Mouse (Mus musculus): ENCODE measurements around the gene Tm6sf1.

Gene Tm6sf1

DNA sequence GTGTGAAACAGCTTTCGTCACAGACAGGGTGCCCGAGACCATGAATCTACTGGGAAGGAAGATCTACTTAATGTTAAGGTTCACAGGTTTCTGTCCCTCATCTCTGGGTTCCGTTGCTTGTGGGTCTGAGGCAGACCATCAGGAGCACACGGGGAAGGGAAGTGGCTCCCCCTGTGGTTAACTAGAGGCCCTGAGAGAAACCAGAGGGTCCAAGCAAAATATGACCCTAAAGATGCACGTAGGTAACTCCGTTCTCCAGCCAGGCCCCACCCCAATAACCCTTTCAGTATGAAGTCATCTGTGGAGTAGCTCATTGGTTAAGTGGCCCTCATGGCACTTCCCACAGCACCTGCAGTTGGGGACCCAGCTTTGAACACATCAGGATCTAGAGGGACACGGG lies 9.2 kb upstream of the Tm6sf1 start:
- no peak for DNase-seq (ENCODE audit: extremely low spot score, low read depth, low spot score)

DNA sequence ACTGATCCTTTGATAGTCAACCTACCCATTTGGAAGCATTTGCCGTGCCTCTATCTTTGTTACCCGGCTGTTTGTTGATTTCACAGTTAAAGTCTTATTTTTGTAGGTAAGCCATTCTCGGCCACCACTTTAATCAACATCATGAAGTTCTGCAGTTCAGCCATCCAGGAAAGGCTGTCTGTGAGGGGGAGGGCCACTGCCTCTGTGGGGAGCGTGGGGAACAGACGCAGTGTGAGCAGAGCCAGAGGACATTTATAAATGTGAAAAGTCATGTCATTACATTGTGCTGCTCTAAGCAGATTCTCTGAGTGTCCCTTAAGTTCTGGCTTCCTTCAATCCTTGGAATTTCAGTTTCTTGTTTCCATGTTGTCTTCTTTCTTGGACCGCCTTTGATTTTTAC lies 8.6 kb upstream of the Tm6sf1 start:
- DNase-seq (ENCODE audit: extremely low spot score, low read depth, low spot score) = no peak

DNA sequence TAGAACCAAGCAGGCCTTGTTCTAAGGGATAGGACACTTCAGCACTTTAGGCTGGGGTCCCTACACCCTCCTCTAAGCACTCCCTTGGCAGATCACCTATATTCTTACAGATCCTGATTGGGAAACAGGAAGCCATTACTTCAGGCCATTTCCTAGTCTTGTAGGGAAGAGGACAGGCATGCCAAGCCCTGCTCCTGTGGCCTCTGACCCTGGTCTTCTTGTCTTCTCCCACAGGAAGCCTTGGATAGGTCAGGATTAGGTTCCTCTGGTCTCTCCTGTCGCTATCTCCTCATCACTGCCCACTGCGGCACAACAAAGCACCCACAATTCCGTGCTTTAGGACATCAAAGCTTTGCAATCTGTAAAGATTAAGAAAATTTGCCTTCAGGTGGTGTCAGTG lies 7.1 kb upstream of the Tm6sf1 start:
- DNase-seq (ENCODE audit: extremely low spot score, low read depth, low spot score) = no peak

DNA sequence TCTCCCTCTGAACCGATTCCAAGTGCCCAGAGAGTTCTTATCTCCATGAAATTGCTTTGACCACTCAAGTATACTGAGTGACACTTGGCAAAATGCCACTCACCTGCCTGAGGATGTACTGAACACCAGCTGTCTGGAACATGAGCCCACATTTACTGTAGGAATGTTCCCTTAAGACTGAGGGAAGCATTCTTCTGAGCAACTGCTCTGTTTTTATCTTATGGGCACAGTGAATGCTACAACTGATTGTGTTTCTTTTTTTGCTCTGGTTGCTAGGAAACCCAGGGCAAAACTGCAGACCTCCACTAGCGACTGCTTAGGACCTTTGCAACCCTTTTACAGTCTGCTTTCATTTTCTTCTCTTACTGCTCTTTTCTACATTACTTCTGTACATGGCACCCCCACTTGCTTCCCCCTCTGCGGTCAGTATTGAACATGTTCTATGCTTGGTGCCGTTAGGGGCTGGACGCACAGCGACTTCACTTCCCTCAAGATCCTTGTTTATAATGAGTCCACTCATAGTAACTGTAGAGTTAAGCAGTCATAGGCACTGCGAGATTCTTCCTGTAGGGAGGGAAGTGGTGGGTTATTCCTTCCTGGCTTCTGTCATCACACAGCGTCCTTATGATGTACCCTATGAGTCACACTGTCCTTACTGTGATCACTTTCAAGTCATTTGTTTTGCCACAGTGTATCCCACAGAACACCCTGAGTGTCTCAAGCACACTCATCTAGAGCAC lies 4.1 kb upstream of the Tm6sf1 start:
- no peak for DNase-seq (ENCODE audit: extremely low spot score, low read depth, low spot score)

DNA sequence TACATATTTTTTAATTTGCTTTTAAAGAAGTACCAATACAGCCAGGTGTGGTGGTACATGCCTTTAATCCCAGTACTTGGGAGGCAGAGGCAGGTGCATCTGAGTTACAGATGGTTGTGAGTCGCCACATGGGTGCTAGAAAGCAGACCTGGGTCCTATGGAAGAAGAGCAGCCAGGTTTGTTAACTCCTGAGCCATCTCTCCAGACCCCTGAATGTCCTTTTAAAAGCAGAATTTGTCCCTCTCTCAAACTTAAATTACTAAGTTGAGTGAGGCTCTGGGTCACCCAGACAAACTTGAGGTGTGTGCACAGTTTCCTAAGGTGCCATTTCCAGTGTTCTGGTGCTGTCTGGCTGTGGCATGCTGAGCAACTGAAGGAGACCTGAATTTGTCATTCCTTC lies 3.1 kb upstream of the Tm6sf1 start, which contains the start of gene Gm10160:
TSS of gene Gm10160 (minus strand) at position 101 of the 400 bp plus-strand sequence.
- no peak for DNase-seq (ENCODE audit: extremely low spot score, low read depth, low spot score)

DNA sequence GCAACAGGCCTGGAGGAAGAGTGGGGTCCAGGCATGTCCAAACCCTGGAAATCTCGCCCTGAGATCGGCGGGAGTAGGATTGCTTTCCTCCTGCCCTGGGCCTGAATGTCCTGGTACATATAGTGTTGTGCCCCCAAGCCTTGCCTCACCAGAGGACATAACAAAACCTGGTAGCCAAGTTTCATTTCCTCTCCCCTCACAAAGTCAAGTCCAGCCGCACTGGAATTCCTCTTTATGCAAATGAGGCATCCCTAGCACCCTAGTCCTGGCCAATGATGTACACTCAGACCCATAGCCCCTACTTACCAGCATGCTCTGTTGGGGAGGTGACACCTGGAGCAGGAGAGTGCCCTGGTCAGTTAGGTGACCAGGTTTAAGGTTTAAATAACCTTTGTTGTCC lies 2.6 kb upstream of the Tm6sf1 start:
- no peak for DNase-seq (ENCODE audit: extremely low spot score, low read depth, low spot score)

DNA sequence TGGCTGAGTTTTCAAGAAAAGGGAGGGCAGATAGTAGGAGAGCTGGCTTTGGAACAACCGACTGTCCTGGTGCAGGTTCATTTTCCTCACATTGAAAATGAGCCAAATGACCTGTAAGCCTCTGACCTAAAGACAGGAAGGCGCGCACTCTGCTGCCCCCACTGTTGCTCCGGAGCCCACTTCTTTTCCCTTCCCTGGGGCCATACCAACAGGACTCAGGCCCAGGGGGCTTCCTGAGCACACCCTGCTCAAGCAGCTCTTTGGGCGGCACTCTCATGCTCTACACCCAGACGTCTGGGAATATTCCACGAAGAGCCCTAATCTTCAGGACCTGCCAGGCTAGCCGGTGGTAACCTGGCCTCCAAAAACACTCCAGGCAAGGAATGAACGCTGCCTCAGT lies 565 bp upstream of the Tm6sf1 start:
- DNase-seq (ENCODE audit: extremely low spot score, low read depth, low spot score) = no peak

DNA sequence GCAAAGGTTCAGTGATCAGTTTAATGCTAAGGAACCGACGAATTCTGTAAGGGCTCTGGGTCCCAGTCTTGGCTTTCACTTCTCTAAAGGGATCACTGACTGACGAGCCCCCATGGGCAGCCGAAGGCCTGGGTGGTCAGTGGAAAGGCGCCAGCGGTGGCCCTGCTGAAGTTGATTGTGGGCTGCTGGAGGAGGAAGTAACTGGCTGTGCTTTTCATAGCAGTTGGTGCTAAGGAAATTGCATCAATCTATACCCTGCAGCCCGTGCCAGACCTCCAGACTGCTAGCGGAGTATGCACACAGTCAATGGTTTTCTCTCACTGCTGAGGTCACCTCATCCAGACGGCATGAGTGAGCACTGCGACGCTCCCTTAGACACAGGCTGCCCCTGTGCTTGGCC lies 1.3 kb downstream of the Tm6sf1 start:
- no peak for DNase-seq (ENCODE audit: extremely low spot score, low read depth, low spot score)

DNA sequence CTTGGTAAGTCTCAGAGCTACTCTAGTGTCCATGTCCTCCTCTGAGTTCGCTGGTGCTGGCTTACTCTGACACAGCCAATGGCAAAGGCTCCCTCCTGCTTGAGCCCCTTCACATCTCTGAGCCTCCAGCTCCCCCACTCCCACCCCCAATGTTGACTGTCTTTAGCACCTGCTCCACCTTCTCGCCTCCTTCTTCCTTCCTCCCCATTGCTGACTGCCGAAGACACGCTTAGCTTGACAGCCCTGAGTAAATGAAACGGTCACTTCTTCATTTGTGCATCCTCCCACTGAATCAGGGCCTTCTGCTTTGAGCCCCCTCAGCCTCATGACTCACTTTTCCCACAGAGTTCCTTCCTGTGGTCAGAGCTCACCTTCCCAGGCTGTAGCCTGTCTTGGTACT lies 2.2 kb downstream of the Tm6sf1 start:
- DNase-seq (ENCODE audit: extremely low spot score, low read depth, low spot score) = no peak

DNA sequence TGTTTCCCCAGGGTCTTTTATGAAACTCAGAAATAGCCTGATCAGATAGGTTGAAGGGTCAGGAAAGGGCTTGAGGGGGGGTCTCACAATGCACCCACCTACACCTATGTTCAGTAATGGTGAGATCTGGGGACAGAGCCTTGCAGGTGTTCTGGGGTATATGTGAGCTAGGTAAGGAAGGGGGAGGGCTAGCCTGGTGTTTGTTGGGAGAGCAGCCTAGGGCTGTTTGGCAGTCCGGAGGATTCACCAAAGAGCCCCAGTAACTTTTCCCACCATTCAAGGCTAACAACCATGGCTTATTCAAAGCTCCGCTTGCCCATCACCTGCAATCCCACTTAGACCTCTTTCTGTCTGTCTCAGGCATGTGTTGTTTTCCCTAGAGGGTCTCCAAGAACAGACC lies 2.7 kb downstream of the Tm6sf1 start:
- DNase-seq (ENCODE audit: extremely low spot score, low read depth, low spot score) = no peak

DNA sequence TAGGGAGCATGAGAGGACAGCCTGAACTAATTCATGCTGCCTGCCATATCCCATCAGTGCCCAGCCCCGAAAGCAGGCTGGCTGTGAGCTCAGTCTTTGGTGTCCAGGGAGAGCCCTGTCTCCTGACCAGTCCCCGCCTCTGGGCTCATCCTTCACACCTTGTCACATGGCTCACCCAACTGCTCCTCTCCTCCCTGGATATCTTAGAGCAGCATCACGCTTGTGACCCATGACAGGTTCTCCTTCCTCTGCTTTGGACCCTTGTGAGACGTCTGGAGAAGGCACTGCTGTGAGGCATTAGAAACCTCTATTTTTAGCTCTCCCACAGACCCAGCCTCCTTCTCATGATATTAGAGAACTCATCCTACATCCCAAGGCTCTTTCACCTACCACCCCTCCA lies 3.1 kb downstream of the Tm6sf1 start:
- DNase-seq (ENCODE audit: extremely low spot score, low read depth, low spot score) = no peak

DNA sequence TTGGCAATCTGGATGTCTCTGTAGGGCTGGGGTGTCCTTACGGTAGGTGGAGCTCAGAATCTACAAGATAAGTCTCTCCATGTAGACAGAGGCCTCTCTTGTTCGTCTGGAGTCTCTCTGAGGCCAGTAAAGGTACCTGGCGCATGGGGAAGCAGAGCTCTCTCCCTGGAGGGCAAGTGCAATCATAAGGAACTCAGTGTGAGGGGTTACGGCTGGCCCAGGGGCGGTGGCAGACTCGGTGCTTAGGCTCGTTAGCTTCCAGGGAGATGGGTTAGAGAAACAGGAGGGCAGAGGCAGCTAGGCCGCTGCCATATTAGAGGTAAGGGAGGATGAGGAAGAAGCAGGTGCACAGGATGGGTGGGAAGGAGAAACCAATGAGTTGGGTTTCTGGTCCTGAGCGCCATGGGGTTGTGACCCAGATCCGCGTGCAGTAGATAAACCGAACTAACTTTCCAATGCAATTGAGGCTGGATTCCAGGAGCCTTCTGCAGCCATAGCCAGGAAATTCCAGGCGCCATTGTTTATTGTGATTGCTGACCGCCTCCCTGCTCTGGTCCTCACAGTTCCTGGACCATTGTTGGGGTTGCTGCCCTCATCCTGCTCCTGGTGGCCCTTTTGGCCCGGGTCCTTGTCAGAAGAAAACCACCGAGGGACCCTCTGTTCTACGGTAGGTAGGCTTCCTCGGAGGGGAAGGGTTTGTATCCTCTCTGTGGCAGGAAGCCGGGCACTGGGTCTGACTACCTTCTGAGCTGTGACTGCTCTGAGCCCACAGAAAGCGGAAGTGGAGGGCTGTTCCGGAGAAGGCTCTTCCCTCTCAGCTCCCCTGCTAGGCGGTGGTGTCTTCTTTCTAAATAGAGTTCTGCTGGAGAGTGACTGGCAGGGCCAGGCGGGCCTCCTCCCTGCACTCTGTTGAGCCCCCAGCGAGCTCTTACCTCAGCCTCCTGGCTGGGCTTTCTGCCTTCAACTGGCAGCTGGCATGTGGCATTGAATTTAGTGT lies 4.1 kb downstream of the Tm6sf1 start:
- no peak for DNase-seq (ENCODE audit: extremely low spot score, low read depth, low spot score)

DNA sequence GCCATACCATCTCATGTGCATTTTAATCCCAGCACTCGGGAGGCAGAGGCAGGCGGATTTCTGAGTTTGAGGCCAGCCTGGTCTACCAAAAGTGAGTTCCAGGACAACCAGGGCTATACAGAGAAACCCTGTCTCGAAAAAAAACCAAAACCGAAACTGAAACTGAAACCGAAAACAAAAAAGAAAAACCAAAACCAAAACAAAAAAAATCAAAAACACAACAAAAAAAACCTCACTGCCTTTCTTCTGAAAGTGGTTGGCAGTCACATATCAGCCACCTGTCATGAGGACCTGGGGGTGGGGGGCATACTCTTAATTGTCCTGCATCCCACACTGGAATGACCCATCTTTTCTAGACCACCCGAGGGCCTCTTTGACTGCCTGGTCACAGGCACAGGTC lies 5.8 kb downstream of the Tm6sf1 start:
- no peak for DNase-seq (ENCODE audit: extremely low spot score, low read depth, low spot score)

DNA sequence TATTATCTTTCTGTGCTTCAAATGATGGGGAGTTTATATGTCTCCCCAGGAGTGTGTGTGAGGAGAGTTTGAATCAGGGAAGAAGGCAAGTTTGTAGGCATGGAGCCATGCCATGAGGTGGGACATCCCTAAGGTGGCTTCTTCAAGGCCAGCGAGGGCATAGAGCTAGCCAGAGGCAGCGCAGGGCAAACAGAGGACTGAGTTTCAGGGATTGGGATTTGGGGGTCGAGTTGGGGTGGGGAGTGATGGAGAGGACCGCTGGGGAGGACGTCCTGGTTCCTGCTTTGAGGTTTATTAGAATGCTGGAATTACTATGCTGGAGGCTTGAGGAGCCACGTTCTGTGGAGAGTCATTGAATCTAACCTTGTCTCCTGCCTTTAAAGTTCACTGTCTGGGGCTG lies 7.1 kb downstream of the Tm6sf1 start:
- DNase-seq (ENCODE audit: extremely low spot score, low read depth, low spot score) = no peak

DNA sequence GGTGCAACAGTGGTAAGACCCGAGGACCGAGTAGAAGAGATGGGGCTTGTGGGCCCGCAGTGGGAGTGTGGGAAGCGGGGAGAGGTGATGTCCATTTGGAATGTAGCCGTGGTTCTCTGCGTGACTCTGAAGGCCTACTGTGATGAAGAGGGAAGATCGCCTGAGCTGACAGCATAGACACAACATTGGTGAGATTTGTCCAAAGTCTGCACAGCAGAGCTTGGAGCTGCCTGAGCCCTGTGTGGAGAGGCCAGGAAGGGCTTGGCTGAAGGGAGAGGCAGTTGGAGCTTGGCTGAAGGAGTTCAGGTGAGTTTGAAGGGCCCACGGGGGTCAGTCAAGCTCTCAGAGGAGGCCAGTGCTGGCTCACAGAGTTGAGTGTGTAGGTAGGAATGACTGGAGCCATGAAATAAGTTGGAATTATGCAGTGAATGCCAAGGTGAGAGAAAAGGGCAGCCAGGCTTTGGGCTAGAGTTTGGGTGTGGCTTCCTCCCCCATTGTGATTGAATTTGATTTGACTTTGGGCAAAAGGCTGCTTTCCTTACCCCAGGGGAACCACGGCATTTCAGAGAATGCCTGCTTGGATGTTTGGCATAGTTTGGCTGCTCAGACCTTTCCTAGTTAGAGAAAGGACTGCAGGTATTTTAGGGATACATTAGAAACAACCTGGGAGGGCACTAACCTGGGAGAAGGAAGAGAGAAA lies 8.6 kb downstream of the Tm6sf1 start:
- DNase-seq (ENCODE audit: extremely low spot score, low read depth, low spot score) = no peak

DNA sequence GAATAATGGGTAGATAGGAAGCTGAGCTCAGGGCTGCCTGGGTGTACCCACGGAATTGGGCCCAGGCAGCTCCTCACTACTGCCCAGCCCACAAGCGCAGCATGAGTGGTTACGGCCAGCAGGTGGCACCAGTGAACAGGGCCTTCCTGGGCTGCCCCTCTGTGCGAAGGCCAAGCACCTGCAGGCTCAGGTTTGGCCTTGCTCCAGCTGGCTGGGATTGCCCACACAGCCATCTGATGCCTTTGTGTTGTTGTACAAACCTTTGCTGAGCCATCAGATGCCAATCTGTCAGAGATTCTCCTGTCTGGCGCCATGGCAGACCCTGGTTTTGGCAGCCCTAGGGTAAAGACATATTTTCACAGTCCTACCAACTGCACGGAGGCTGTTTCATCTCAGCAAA lies 9.4 kb downstream of the Tm6sf1 start:
- no peak for DNase-seq (ENCODE audit: extremely low spot score, low read depth, low spot score)

DNA sequence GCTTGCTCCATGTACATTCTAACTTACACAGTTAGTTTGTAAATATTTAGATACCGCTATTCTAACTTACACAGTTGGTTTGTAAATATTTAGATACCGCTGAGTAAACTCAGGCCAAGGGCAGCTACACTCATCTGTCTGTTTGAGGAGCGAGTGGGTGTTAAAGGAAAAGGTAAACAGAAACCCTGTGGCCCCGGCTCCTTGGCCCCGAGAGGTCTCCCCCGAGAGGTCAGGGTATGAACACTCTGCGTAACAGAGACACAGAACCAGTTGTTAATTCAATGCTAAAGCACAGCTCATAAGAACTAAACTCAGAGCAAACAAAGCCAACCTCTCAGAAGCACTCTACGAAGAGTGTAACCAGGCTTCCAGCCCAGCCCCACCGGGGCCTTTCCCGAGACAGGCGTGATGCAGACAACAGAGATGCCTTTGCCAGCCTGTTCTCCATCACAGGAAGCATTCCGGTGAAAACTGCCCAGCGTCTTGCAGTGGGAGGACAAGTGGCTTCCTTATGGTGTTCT lies 13.8 kb downstream of the Tm6sf1 start:
- no peak for DNase-seq (ENCODE audit: extremely low spot score, low read depth, low spot score)

DNA sequence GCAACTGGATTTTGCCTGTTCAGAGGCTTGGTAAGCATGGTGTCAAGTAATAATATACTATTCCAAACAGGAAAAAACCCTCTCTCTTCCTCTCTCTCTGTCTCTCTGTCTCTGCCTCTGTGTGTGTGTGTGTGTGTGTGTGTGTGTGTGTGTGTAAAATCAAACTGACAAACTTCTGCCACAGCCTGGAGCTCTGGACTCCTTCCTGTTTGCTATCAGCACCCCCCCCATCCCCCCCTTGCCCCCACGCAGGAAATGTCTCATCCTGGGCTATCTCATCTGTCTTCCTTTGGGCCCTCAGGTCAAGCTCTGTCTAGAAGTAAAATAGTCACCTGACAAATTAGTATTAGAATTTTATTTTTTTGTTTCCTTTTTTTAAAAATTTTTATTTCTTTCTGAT lies 15.0 kb downstream of the Tm6sf1 start:
- no peak for DNase-seq (ENCODE audit: extremely low spot score, low read depth, low spot score)

DNA sequence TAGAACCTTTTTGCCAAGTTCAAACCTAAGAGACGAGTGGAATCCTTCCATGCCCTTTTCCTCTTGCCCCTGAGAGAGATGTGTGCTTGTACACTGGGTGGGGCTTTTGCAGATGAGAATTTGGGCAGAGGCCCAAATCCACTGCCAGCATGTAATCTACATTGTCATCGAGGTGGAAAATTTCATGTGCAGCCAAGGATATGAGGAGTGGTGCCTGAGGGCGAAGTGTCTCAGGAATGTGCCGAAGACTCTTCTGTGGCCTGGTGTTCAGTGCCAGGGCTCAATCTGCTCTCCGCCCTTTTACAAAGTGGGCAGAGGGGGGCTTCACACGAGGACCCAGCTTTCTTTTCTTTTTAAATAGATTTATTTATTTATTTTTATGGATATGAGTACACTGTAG lies 15.8 kb downstream of the Tm6sf1 start:
- no peak for DNase-seq (ENCODE audit: extremely low spot score, low read depth, low spot score)

DNA sequence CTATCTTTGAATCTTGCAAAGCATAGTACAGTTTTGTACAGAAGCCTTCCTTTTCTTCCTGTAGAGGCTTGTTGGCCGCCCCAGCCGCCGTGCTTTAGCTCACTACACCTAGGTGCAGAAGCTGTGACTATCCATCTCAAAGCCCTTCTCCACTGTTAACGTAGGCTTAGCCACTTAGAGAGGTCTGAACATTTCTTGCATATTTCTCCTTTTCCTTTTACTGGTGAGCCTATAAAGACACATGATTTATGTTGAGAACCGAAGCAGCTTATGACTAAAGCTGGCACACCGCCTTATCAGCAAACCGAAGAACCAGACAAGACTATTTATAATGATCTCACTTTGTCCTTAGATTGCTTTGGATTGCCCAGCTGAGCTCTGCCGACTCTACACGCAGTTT lies 16.6 kb downstream of the Tm6sf1 start:
- no peak for DNase-seq (ENCODE audit: extremely low spot score, low read depth, low spot score)

DNA sequence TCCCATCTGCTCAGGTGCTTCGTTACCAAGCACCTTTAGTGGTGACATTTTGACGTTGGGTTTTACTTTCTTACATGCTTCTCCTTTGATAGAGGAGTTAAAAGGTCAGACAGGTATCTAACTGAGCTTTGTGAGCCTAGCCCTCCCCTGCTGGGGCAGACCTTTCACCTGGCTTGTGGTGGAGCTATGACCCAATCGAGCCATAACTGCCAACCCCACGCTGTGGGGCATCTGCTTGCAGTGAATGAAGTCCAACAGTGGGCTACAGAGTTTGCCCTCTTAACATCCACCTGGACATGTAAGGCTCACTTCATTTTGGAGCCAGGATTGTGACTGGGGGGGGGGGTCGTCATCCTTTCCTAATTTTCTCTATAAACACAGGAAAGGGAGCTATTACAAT lies 21.5 kb downstream of the Tm6sf1 start:
- DNase-seq (ENCODE audit: extremely low spot score, low read depth, low spot score) = no peak

Data from hindlimb bud, embryonic 11.5 days (tissue).